Mouse (Mus musculus) CH12.LX (cell line): ENCODE data around the gene Ipo4.

ENCODE experiments used
- CTCF ChIP-seq, 2 experiments: IDR thresholded peaks in 1 of 2; conservative IDR thresholded peaks in 1 of 2; 2 replicates each; pipeline ENCODE4 v1.5.1; 2011 to 2012; ENCODE audit warnings: low read depth in 2 of 2, low read length in 2 of 2, improper control_type of control experiment in 1 of 2, inconsistent platforms in 1 of 2, mild to moderate bottlenecking in 1 of 2, moderate library complexity in 1 of 2
- E2F4 ChIP-seq: IDR thresholded peaks from 2 replicates; pipeline ENCODE4 v1.6.1; 2011; ENCODE audit warnings: low read depth, low read length, improper control_type of control experiment; ENCODE audit not compliant: insufficient replicate concordance
- EP300 ChIP-seq: IDR thresholded peaks from 2 replicates; pipeline ENCODE4 v1.6.1; 2011; ENCODE audit warnings: low read length, improper control_type of control experiment
- JUND ChIP-seq: conservative IDR thresholded peaks from 2 replicates; pipeline ENCODE4 v1.6.1; 2011; ENCODE audit warnings: low read depth, low read length, improper control_type of control experiment
- MYC ChIP-seq: IDR thresholded peaks from 2 replicates; pipeline ENCODE4 v1.6.1; 2011; ENCODE audit warnings: low read depth, mild to moderate bottlenecking, improper control_type of control experiment, low read length
- NELFE ChIP-seq: IDR thresholded peaks from 2 replicates; pipeline ENCODE4 v1.6.1; 2011; ENCODE audit warnings: low read depth, low read length, improper control_type of control experiment
- POLR2A ChIP-seq: IDR thresholded peaks from 2 replicates; pipeline ENCODE4 v1.6.1; 2011; ENCODE audit warnings: low read depth, mild to moderate bottlenecking, improper control_type of control experiment, low read length
- ZKSCAN1 ChIP-seq: IDR thresholded peaks from 2 replicates; pipeline ENCODE4 v1.6.1; 2012; ENCODE audit warnings: low read depth, inconsistent platforms, low read length, improper control_type of control experiment, borderline replicate concordance

GRCm38 (mm10) chr14:55603271-55603632 lies 32.5 kb downstream of the Ipo4 start, which contains the start of gene Irf9:
- TF ChIP-seq NELFE (no peak), ZKSCAN1 (no peak), CTCF (conservative IDR thresholded peaks at IDR 0.05 in 1 of 2, IDR thresholded peaks at IDR 0.05 in 1 of 2; ENCODE audit: low read depth in 2 of 2, low read length in 2 of 2) (no peak), EP300 (no peak), JUND (no peak), MYC (no peak), POLR2A (no peak), E2F4 (no peak)
